Mouse (Mus musculus): ENCODE results near the gene Catsper4.

- TF ChIP-seq CTCF (IDR thresholded peaks at IDR 0.05; ENCODE audit: borderline replicate concordance, insufficient read depth, low read depth, low read length) (no peak), POLR2A (IDR thresholded peaks at IDR 0.05; ENCODE audit: borderline replicate concordance, insufficient read depth, low read length) (no peak)
Measured at GRCm38 (mm10) chr4:134238686-134239085, 11.5 kb upstream of the Catsper4 start.
